Mouse (Mus musculus): ENCODE measurements around the gene Erp44. TPM values are rescaled to one million over a fixed set of nuclear protein-coding genes. Genes with fewer than 3 reads are reported as not detected.

Erp44 gene
- polyA plus RNA-seq, 1 experiment from 2014 or later = 60.6 TPM

- no peak overlapping the region for H3K27ac ChIP-seq
- H3K9me3 ChIP-seq = no peaks in the 10 kb centered on the region
- WGBS = 94% methylated on average over 7 of the region's 7 CpGs
- H3K9ac ChIP-seq (replicated peaks) = no peak overlapping the region
- no peak for ATAC-seq
- no peaks in the 10 kb centered on the region for H3K27me3 ChIP-seq
- H3K4me3 ChIP-seq (replicated peaks) = no peak overlapping the region
- no peak overlapping the region for H3K4me2 ChIP-seq (replicated peaks)
- peaks cover 22% of the 10 kb centered on the region for H3K4me1 ChIP-seq (replicated peaks)
- no peaks in the 10 kb centered on the region; the same call in 1 of the 2 replicates for H3K36me3 ChIP-seq
Measured at GRCm38 (mm10) chr4:48273119-48273829, 6.1 kb downstream of the Erp44 start.

GRCm38 (mm10) chr4:48271838-48272237, 7.5 kb downstream of the Erp44 start:
- no peaks in the 10 kb centered on the region for H3K27me3 ChIP-seq
- ATAC-seq = no peak
- no peak overlapping the region for H3K4me2 ChIP-seq (replicated peaks)
- no peaks in the 10 kb centered on the region for H3K9me3 ChIP-seq
- no peak overlapping the region for H3K9ac ChIP-seq (replicated peaks)
- H3K27ac ChIP-seq = no peak overlapping the region
- 21% methylated on average over 5 of the region's 5 CpGs for WGBS
- H3K36me3 ChIP-seq = no peaks in the 10 kb centered on the region; the same call in 1 of the 2 replicates
- H3K4me1 ChIP-seq (replicated peaks) = peaks cover 16% of the 10 kb centered on the region
- H3K4me3 ChIP-seq (replicated peaks) = no peak overlapping the region

- peaks cover 13% of the 10 kb centered on the region for H3K4me1 ChIP-seq (replicated peaks)
- H3K36me3 ChIP-seq = no peaks in the 10 kb centered on the region; the same call in 1 of the 2 replicates
- no peak overlapping the region for H3K27ac ChIP-seq
- no peaks in the 10 kb centered on the region for H3K27me3 ChIP-seq
- H3K9me3 ChIP-seq = no peaks in the 10 kb centered on the region
- no peak for ATAC-seq
- H3K4me3 ChIP-seq (replicated peaks) = no peak overlapping the region
- no peak overlapping the region for H3K9ac ChIP-seq (replicated peaks)
- no peak overlapping the region for H3K4me2 ChIP-seq (replicated peaks)
Measured at GRCm38 (mm10) chr4:48270532-48270931, 8.8 kb downstream of the Erp44 start.

GRCm38 (mm10) chr4:48268127-48268526, 11.2 kb downstream of the Erp44 start:
- ATAC-seq = no peak
- Histone ChIP-seq H3K27me3 (no peaks in the 10 kb centered on the region), H3K36me3 (no peaks in the 10 kb centered on the region; the same call in 1 of the 2 replicates), H3K9ac (replicated peaks) (no peak overlapping the region), H3K9me3 (no peaks in the 10 kb centered on the region), H3K4me3 (replicated peaks) (no peak overlapping the region), H3K4me1 (replicated peaks) (peaks cover 19% of the 10 kb centered on the region), H3K4me2 (replicated peaks) (no peak overlapping the region), H3K27ac (no peak overlapping the region)
- WGBS = 88% methylated on average over 1 of the region's 1 CpGs

- ATAC-seq = no peak
- no peaks in the 10 kb centered on the region for H3K9me3 ChIP-seq
- H3K4me2 ChIP-seq (replicated peaks) = no peak overlapping the region
- peaks cover 19% of the 10 kb centered on the region for H3K4me1 ChIP-seq (replicated peaks)
- 90% methylated on average over 3 of the region's 3 CpGs for WGBS
- H3K4me3 ChIP-seq (replicated peaks) = no peak overlapping the region
- no peaks in the 10 kb centered on the region for H3K36me3 ChIP-seq
- no peak overlapping the region for H3K9ac ChIP-seq (replicated peaks)
- no peak overlapping the region for H3K27ac ChIP-seq
- H3K27me3 ChIP-seq = no peaks in the 10 kb centered on the region
Measured at GRCm38 (mm10) chr4:48267683-48268082, 11.7 kb downstream of the Erp44 start.

GRCm38 (mm10) chr4:48258045-48258444, 21.3 kb downstream of the Erp44 start:
- no peak overlapping the region for H3K27ac ChIP-seq
- no peaks in the 10 kb centered on the region for H3K27me3 ChIP-seq
- H3K4me1 ChIP-seq (replicated peaks) = peaks cover 5% of the 10 kb centered on the region; the same call in 1 of the 2 replicates
- no peak for ATAC-seq
- no peak overlapping the region for H3K4me2 ChIP-seq (replicated peaks)
- H3K4me3 ChIP-seq (replicated peaks) = no peak overlapping the region
- no peaks in the 10 kb centered on the region for H3K36me3 ChIP-seq
- WGBS = 96% methylated on average over 3 of the region's 3 CpGs
- no peak overlapping the region for H3K9ac ChIP-seq (replicated peaks)
- no peaks in the 10 kb centered on the region for H3K9me3 ChIP-seq

GRCm38 (mm10) chr4:48253266-48253665, 26.1 kb downstream of the Erp44 start:
- no peaks in the 10 kb centered on the region for H3K9me3 ChIP-seq
- no peak for ATAC-seq
- H3K36me3 ChIP-seq = no peaks in the 10 kb centered on the region
- no peak overlapping the region for H3K9ac ChIP-seq (replicated peaks)
- no peak overlapping the region for H3K4me2 ChIP-seq (replicated peaks)
- no peak overlapping the region for H3K4me3 ChIP-seq (replicated peaks)
- no peaks in the 10 kb centered on the region for H3K27me3 ChIP-seq
- H3K4me1 ChIP-seq (replicated peaks) = peaks cover 5% of the 10 kb centered on the region; the same call in 1 of the 2 replicates
- H3K27ac ChIP-seq = no peak overlapping the region

- 78% methylated on average over 2 of the region's 2 CpGs for WGBS
- no peak overlapping the region for H3K4me2 ChIP-seq (replicated peaks)
- H3K4me3 ChIP-seq (replicated peaks) = no peak overlapping the region
- no peak overlapping the region for H3K27ac ChIP-seq
- H3K4me1 ChIP-seq (replicated peaks) = 0 out of 2 replicates have a peak, but pooled peaks cover 2% of the 10 kb centered on the region
- H3K36me3 ChIP-seq = no peaks in the 10 kb centered on the region
- ATAC-seq = no peak
- H3K9me3 ChIP-seq = no peaks in the 10 kb centered on the region
- H3K27me3 ChIP-seq = no peaks in the 10 kb centered on the region
- no peak overlapping the region for H3K9ac ChIP-seq (replicated peaks)
Measured at GRCm38 (mm10) chr4:48244280-48244679, 35.1 kb downstream of the Erp44 start.

- WGBS = 71% methylated on average over 1 of the region's 1 CpGs
- ATAC-seq = no peak
- no peak overlapping the region for H3K4me3 ChIP-seq (replicated peaks)
- H3K4me2 ChIP-seq (replicated peaks) = no peak overlapping the region
- H3K9ac ChIP-seq (replicated peaks) = no peak overlapping the region
- H3K4me1 ChIP-seq (replicated peaks) = 0 out of 2 replicates have a peak, but pooled peaks cover 2% of the 10 kb centered on the region
- H3K27me3 ChIP-seq = no peaks in the 10 kb centered on the region
- H3K36me3 ChIP-seq = no peaks in the 10 kb centered on the region
- no peak overlapping the region for H3K27ac ChIP-seq
- no peaks in the 10 kb centered on the region for H3K9me3 ChIP-seq
Measured at GRCm38 (mm10) chr4:48243737-48244136, 35.6 kb downstream of the Erp44 start.

GRCm38 (mm10) chr4:48242482-48242881, 36.9 kb downstream of the Erp44 start:
- no peak overlapping the region for H3K27ac ChIP-seq
- 89% methylated on average over 4 of the region's 4 CpGs for whole genome bisulfite sequencing
- no peak overlapping the region for H3K4me2 ChIP-seq (replicated peaks)
- H3K9ac ChIP-seq (replicated peaks) = no peak overlapping the region
- H3K36me3 ChIP-seq = no peaks in the 10 kb centered on the region
- ATAC-seq = no peak
- H3K9me3 ChIP-seq = no peaks in the 10 kb centered on the region
- H3K4me3 ChIP-seq (replicated peaks) = no peak overlapping the region
- no peaks in the 10 kb centered on the region for H3K27me3 ChIP-seq
- 0 out of 2 replicates have a peak, but pooled peaks cover 2% of the 10 kb centered on the region for H3K4me1 ChIP-seq (replicated peaks)

- H3K4me3 ChIP-seq (replicated peaks) = no peak overlapping the region
- 91% methylated on average over 4 of the region's 4 CpGs for whole genome bisulfite sequencing
Measured at GRCm38 (mm10) chr4:48239046-48239445, 40.3 kb downstream of the Erp44 start.

GRCm38 (mm10) chr4:48236721-48237120, 42.6 kb downstream of the Erp44 start:
- Histone ChIP-seq H3K36me3 (peaks cover 5% of the 10 kb centered on the region; the same call in 1 of the 2 replicates), H3K27ac (no peak overlapping the region), H3K4me2 (replicated peaks) (no peak overlapping the region), H3K4me1 (replicated peaks) (no peaks in the 10 kb centered on the region), H3K9me3 (no peaks in the 10 kb centered on the region), H3K27me3 (no peaks in the 10 kb centered on the region), H3K4me3 (replicated peaks) (no peak overlapping the region), H3K9ac (replicated peaks) (no peak overlapping the region)
- ATAC-seq = no peak
- 89% methylated on average over 3 of the region's 3 CpGs for whole genome bisulfite sequencing

More at GRCm38 (mm10) chr4:48239046-48239445, 40.3 kb downstream of the Erp44 start:
- no peak for ATAC-seq
- no peaks in the 10 kb centered on the region for H3K4me1 ChIP-seq (replicated peaks)
- H3K36me3 ChIP-seq = peaks cover 5% of the 10 kb centered on the region; the same call in 1 of the 2 replicates
- H3K27me3 ChIP-seq = no peaks in the 10 kb centered on the region
- no peak overlapping the region for H3K27ac ChIP-seq
- no peaks in the 10 kb centered on the region for H3K9me3 ChIP-seq
- no peak overlapping the region for H3K9ac ChIP-seq (replicated peaks)
- H3K4me2 ChIP-seq (replicated peaks) = no peak overlapping the region

- Histone ChIP-seq H3K9ac (replicated peaks) (no peak overlapping the region), H3K4me3 (replicated peaks) (no peak overlapping the region), H3K9me3 (no peaks in the 10 kb centered on the region), H3K27ac (no peak overlapping the region), H3K27me3 (no peaks in the 10 kb centered on the region), H3K4me1 (replicated peaks) (no peaks in the 10 kb centered on the region), H3K36me3 (no peaks in the 10 kb centered on the region), H3K4me2 (replicated peaks) (no peak overlapping the region)
- WGBS = 78% methylated on average over 3 of the region's 3 CpGs
- ATAC-seq = no peak
Measured at GRCm38 (mm10) chr4:48226800-48227199, 52.6 kb downstream of the Erp44 start.
